Mouse (Mus musculus): ENCODE data around the gene Rpl6. TPM values are rescaled to one million over a fixed set of nuclear protein-coding genes. Genes with fewer than 3 reads are reported as not detected.
"Not testable (repeated sequence)": the region's sequence is repeated elsewhere in the genome, so short reads cannot be mapped to it uniquely, and the experiment has no call there.

Rpl6 gene
- polyA plus RNA-seq, 1 experiment from 2014 or later: 422 TPM

DNA sequence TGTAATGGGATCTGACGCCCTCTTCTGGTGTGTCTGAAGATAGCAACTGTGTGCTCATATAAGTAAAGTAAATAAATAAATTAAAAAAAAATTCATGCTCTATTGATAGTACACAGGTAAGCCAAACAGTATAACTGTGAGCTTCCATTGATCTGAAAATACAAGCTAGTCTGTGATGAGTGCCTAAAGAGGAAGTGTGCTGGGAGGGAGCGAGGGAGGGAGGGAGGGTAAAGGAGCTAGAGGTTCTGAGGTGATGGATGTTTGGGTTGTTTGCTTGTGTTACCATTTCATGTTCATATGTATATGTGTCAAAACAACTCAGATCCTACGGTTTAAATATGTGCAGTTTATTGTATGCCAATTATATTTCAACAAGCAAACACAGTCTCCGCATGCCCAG lies 22.6 kb downstream of the Rpl6 start:
- H3K4me3 ChIP-seq (replicated peaks; ENCODE audit: low read length): no peak overlapping the region
- no peaks in the 10 kb centered on the region for H3K27me3 ChIP-seq (ENCODE audit: control insufficient read depth, insufficient read depth, low read length)
- no peak overlapping the region for H3K4me2 ChIP-seq (replicated peaks)
- WGBS: 83% methylated on average over 4 of the region's 4 CpGs
- DNase-seq (ENCODE audit: low spot score) (no peak), ATAC-seq (ENCODE audit: low FRiP score) (no peak)
- H3K9ac ChIP-seq: no peak overlapping the region
- no peaks in the 10 kb centered on the region for H3K9me3 ChIP-seq (ENCODE audit: control insufficient read depth, low read length)
- H3K36me3 ChIP-seq (replicated peaks; ENCODE audit: control insufficient read depth, insufficient read depth): no peaks in the 10 kb centered on the region
- H3K27ac ChIP-seq: no peak overlapping the region
- H3K4me1 ChIP-seq (replicated peaks; ENCODE audit: control insufficient read depth, insufficient read depth, low read length): peaks cover 19% of the 10 kb centered on the region

DNA sequence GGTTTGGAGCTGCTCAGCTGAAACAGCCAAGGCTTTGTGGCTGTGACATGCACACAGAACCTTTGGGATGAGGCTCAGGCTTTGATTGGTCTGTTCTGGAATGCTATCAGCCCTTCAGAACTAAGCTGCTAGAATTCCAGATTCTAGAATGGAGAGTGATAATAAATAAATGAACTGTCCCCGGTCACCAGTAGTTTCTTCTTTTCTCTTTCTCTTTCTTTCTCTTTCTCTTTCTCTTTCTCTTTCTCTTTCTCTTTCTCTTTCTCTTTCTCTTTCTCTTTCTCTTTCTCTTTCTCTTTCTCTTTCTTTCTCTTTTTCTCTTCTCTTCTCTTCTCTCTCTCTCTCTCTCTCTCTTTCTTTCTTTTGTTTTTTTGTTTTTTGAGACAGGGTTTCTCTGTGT lies 23.0 kb downstream of the Rpl6 start:
- H3K4me3 ChIP-seq (replicated peaks; ENCODE audit: low read length); H3K4me2 ChIP-seq (replicated peaks); ATAC-seq (ENCODE audit: low FRiP score); H3K9ac ChIP-seq; H3K27me3 ChIP-seq (ENCODE audit: control insufficient read depth, insufficient read depth, low read length); DNase-seq (ENCODE audit: low spot score); H3K27ac ChIP-seq; H3K9me3 ChIP-seq (ENCODE audit: control insufficient read depth, low read length); H3K36me3 ChIP-seq (replicated peaks; ENCODE audit: control insufficient read depth, insufficient read depth): not testable (repeated sequence)
- WGBS: 91% methylated on average over 1 of the region's 1 CpGs
- peaks cover 14% of the 10 kb centered on the region for H3K4me1 ChIP-seq (replicated peaks; ENCODE audit: control insufficient read depth, insufficient read depth, low read length)

DNA sequence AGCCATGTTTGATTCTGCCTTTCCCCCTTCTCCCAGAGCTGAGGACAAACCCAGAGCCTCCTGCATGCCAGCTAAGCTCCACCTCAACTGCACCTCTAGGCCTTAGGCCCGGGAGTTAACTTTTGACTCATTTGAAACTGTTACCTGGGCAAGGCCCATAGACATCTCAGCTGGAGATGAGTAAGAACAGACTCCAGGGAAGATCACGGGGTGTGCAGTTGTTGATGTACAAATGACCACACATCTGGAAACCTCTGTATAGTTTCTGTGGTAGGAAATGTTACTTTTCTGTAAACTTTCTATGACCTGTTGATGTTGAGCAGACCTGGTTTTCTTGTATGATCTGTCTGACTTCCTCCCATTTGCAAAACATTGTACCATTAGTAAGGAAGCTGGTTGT lies 24.9 kb downstream of the Rpl6 start:
- Histone ChIP-seq H3K9me3 (ENCODE audit: control insufficient read depth, low read length) (no peaks in the 10 kb centered on the region), H3K9ac (no peak overlapping the region), H3K4me3 (replicated peaks; ENCODE audit: low read length) (no peak overlapping the region), H3K36me3 (replicated peaks; ENCODE audit: control insufficient read depth, insufficient read depth) (no peaks in the 10 kb centered on the region), H3K4me2 (replicated peaks) (no peak overlapping the region), H3K27me3 (ENCODE audit: control insufficient read depth, insufficient read depth, low read length) (no peaks in the 10 kb centered on the region), H3K27ac (no peak overlapping the region), H3K4me1 (replicated peaks; ENCODE audit: control insufficient read depth, insufficient read depth, low read length) (peaks cover 5% of the 10 kb centered on the region; the same call in 1 of the 2 replicates)
- no peak for DNase-seq (ENCODE audit: low spot score)
- no peak for ATAC-seq (ENCODE audit: low FRiP score)
- 98% methylated on average over 2 of the region's 2 CpGs for WGBS

DNA sequence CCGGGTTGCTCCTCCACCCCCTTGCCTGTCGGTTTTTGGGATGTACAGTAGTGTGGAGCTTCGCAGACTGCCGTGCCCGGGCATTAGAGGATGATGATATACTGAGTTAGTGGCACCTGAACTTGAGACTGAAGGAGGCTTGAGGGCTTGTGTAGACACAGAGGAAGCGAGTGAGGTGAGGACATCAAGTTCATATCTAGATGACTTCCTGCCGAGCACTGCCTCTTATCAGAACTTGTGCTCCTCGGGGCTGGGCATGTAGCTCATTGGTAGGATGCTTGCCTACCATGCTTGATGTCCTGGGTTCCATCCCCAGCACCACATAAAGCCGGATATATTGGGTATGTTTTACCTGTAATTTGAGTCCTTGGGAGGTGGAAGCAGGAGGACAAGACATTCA lies 26.5 kb downstream of the Rpl6 start:
- ATAC-seq (ENCODE audit: low FRiP score): no peak

DNA sequence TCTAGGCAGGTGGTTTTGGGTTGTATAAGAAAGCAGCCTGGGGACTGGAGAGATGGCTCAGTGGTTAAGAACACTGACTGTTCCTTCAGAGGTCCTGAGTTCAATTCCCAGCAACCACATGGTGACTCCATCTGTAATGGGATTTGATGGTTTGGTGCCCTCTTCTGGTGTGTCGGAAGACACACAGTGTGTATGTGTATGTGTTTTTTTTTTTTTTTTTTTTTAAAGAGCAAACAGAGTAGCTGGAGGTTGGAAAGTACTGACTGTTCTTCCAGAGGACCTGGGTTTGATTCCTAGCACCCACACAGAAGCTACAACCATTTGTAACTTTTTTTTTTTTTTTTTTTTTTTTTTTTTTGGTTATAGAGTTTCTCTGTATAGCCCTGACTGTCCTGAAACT lies 28.5 kb downstream of the Rpl6 start:
- no peak overlapping the region for H3K9ac ChIP-seq
- H3K4me1 ChIP-seq (replicated peaks; ENCODE audit: control insufficient read depth, insufficient read depth, low read length): no peaks in the 10 kb centered on the region
- ATAC-seq (ENCODE audit: low FRiP score) (no peak), DNase-seq (ENCODE audit: low spot score) (no peak)
- no peak overlapping the region for H3K4me3 ChIP-seq (replicated peaks; ENCODE audit: low read length)
- H3K27ac ChIP-seq: no peak overlapping the region
- H3K36me3 ChIP-seq (replicated peaks; ENCODE audit: control insufficient read depth, insufficient read depth): no peaks in the 10 kb centered on the region
- WGBS: 94% methylated on average over 1 of the region's 1 CpGs
- no peaks in the 10 kb centered on the region for H3K9me3 ChIP-seq (ENCODE audit: control insufficient read depth, low read length)
- H3K27me3 ChIP-seq (ENCODE audit: control insufficient read depth, insufficient read depth, low read length): no peaks in the 10 kb centered on the region
- H3K4me2 ChIP-seq (replicated peaks): no peak overlapping the region

More for the DNA sequence above, 26.5 kb downstream of the Rpl6 start:
- peaks cover 5% of the 10 kb centered on the region; the same call in 1 of the 2 replicates for H3K4me1 ChIP-seq (replicated peaks; ENCODE audit: control insufficient read depth, insufficient read depth, low read length)
- H3K4me3 ChIP-seq (replicated peaks; ENCODE audit: low read length): no peak overlapping the region
- H3K4me2 ChIP-seq (replicated peaks): no peak overlapping the region
- no peaks in the 10 kb centered on the region for H3K27me3 ChIP-seq (ENCODE audit: control insufficient read depth, insufficient read depth, low read length)
- H3K9me3 ChIP-seq (ENCODE audit: control insufficient read depth, low read length): no peaks in the 10 kb centered on the region
- DNase-seq (ENCODE audit: low spot score): no peak
- no peak overlapping the region for H3K27ac ChIP-seq
- H3K36me3 ChIP-seq (replicated peaks; ENCODE audit: control insufficient read depth, insufficient read depth): no peaks in the 10 kb centered on the region
- no peak overlapping the region for H3K9ac ChIP-seq
- WGBS: 95% methylated on average over 9 of the region's 9 CpGs

DNA sequence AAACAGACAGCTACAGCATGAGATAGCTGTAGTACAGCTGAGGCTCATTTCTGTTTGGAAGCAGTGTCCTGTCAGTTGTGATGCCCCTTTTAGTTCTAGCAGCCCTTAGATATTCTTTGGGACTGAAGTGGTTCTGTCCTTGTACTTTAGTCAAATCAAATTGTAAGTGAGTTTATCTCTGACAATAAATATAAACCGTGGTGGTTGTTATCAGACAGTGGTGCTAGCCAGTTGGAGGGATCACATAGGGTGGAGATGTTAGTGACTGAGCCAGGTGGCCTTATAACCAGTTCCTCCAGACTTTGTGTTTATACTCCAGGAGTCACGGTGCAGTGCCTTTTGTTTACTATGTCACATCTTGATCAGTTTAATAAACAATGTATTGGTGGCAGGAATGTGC lies 29.4 kb downstream of the Rpl6 start:
- Histone ChIP-seq H3K27ac (no peak overlapping the region), H3K9ac (no peak overlapping the region), H3K4me1 (replicated peaks; ENCODE audit: control insufficient read depth, insufficient read depth, low read length) (no peaks in the 10 kb centered on the region), H3K4me3 (replicated peaks; ENCODE audit: low read length) (no peak overlapping the region), H3K4me2 (replicated peaks) (no peak overlapping the region), H3K27me3 (ENCODE audit: control insufficient read depth, insufficient read depth, low read length) (no peaks in the 10 kb centered on the region), H3K9me3 (ENCODE audit: control insufficient read depth, low read length) (no peaks in the 10 kb centered on the region), H3K36me3 (replicated peaks; ENCODE audit: control insufficient read depth, insufficient read depth) (no peaks in the 10 kb centered on the region)
- DNase-seq (ENCODE audit: low spot score): no peak
- WGBS: 96% methylated on average over 2 of the region's 2 CpGs
- no peak for ATAC-seq (ENCODE audit: low FRiP score)

DNA sequence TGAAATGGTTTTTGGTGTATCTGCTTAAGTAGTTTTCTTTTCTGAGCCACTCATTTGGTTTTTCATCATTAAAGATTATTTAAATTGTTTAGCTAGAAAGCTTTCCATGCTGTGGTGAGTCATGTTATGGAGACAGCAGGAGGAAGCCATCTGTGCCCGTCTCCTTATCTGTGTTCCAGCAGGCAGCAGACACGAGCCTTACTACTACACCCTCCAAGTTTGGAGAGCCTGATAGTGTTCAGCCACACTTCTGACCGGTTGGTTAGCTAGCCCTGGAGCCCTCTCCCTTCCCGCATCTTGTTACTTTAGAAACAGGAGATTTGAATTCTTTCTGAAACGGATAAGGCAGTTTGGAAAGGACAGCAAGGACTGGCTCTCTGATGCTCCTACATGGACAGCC lies 31.9 kb downstream of the Rpl6 start:
- whole genome bisulfite sequencing: 82% methylated on average over 5 of the region's 5 CpGs

DNA sequence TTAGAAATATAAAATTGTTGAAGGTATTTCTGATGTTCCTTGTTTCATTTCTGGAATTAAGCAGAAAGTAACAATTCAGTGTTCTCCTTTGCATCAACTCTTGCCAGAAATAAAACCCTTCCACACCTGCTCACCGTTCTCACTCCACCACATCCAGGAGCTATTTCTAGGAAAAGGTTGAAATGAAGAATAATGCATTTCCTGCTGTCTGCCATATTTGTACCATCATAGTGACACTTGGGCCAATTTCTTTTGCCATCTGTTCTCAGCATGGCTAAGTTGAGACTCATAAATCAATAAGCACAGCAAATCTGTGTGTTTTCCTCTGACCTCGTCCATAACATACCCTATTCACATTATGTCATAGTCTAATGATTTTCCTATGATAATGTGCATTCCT lies 33.9 kb downstream of the Rpl6 start:
- Histone ChIP-seq H3K36me3 (replicated peaks; ENCODE audit: control insufficient read depth, insufficient read depth) (no peaks in the 10 kb centered on the region), H3K27ac (no peak overlapping the region), H3K4me3 (replicated peaks; ENCODE audit: low read length) (no peak overlapping the region), H3K4me1 (replicated peaks; ENCODE audit: control insufficient read depth, insufficient read depth, low read length) (no peaks in the 10 kb centered on the region), H3K4me2 (replicated peaks) (no peak overlapping the region), H3K27me3 (ENCODE audit: control insufficient read depth, insufficient read depth, low read length) (no peaks in the 10 kb centered on the region), H3K9me3 (ENCODE audit: control insufficient read depth, low read length) (no peaks in the 10 kb centered on the region), H3K9ac (no peak overlapping the region)
- no peak for ATAC-seq (ENCODE audit: low FRiP score)
- no peak for DNase-seq (ENCODE audit: low spot score)
- 67% methylated on average over 2 of the region's 2 CpGs for WGBS

More for the DNA sequence above, 31.9 kb downstream of the Rpl6 start:
- Histone ChIP-seq H3K36me3 (replicated peaks; ENCODE audit: control insufficient read depth, insufficient read depth) (no peaks in the 10 kb centered on the region), H3K4me1 (replicated peaks; ENCODE audit: control insufficient read depth, insufficient read depth, low read length) (no peaks in the 10 kb centered on the region), H3K27ac (no peak overlapping the region), H3K9me3 (ENCODE audit: control insufficient read depth, low read length) (no peaks in the 10 kb centered on the region), H3K4me2 (replicated peaks) (no peak overlapping the region), H3K27me3 (ENCODE audit: control insufficient read depth, insufficient read depth, low read length) (no peaks in the 10 kb centered on the region), H3K9ac (no peak overlapping the region), H3K4me3 (replicated peaks; ENCODE audit: low read length) (no peak overlapping the region)
- no peak for ATAC-seq (ENCODE audit: low FRiP score)
- no peak for DNase-seq (ENCODE audit: low spot score)

DNA sequence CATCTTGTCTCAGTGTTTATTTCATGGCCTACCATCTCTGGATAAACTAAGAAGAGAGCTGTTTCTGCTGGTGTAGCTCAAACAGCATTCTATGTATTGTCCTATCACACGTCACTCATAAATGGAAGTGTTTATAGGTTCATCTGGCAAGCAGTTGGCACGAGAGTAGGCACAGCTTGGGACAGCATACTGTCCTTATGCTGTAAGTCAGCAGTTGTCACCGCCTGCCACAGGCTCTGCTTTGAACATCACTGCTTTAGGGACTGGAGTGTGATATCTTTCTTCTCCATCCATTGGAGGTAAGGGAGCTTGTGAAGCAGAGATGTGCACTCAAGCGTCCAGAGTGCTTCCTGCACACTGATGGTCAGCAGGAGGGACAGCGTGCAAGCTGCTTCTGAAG lies 35.6 kb downstream of the Rpl6 start:
- Histone ChIP-seq H3K36me3 (replicated peaks; ENCODE audit: control insufficient read depth, insufficient read depth) (no peaks in the 10 kb centered on the region), H3K4me3 (replicated peaks; ENCODE audit: low read length) (no peak overlapping the region), H3K4me1 (replicated peaks; ENCODE audit: control insufficient read depth, insufficient read depth, low read length) (no peaks in the 10 kb centered on the region), H3K27ac (no peak overlapping the region), H3K9me3 (ENCODE audit: control insufficient read depth, low read length) (no peaks in the 10 kb centered on the region), H3K9ac (no peak overlapping the region), H3K4me2 (replicated peaks) (no peak overlapping the region), H3K27me3 (ENCODE audit: control insufficient read depth, insufficient read depth, low read length) (no peaks in the 10 kb centered on the region)
- WGBS: 78% methylated on average over 5 of the region's 5 CpGs
- DNase-seq (ENCODE audit: low spot score) (no peak), ATAC-seq (ENCODE audit: low FRiP score) (no peak)

DNA sequence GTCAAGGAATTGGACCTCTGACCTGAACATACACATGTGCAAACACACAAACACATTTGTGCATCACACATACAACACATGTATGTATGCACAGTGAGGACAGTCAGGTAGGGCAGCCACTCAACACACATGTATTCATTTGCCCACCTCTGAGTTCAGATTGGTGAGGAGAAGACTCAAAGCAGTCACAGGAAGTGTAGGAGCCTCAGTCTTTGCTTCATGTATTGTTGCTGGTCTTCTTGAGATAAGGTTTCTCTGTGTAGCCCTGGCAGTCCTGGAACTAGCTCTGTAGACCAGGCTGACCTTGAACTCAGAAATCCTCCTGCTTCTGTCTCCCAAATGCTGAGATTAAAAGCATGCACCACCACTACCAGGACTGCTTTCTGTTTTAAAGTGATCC lies 36.9 kb downstream of the Rpl6 start:
- Histone ChIP-seq H3K27me3 (ENCODE audit: control insufficient read depth, insufficient read depth, low read length) (no peaks in the 10 kb centered on the region), H3K4me2 (replicated peaks) (no peak overlapping the region), H3K4me1 (replicated peaks; ENCODE audit: control insufficient read depth, insufficient read depth, low read length) (no peaks in the 10 kb centered on the region), H3K9me3 (ENCODE audit: control insufficient read depth, low read length) (no peaks in the 10 kb centered on the region), H3K36me3 (replicated peaks; ENCODE audit: control insufficient read depth, insufficient read depth) (no peaks in the 10 kb centered on the region), H3K4me3 (replicated peaks; ENCODE audit: low read length) (no peak overlapping the region), H3K27ac (no peak overlapping the region), H3K9ac (no peak overlapping the region)
- DNase-seq (ENCODE audit: low spot score) (no peak), ATAC-seq (ENCODE audit: low FRiP score) (no peak)

Measured in hindbrain, embryonic 14.5 days (tissue).